Mouse (Mus musculus): ENCODE measurements around the gene Acox3.

Gene Acox3

DNA sequence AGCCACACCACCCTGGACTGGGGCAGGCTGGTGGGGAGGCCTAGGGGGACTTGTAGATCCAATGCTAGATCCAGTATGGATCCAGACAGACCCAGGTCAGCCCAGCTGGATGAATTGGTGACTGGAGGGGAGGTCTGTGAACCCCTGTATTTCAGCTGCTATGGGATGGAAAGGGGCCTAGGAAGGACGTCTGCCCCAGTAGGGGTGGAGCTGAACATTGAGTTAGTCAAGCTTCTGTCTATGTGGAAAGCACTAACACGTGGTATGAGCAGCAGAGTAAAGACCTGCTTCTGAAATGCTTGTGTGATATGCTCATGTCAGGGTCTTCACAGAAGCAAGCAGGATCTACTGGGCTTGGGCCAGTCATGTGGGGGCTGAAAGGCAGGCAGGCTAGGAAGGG is 65.4 kb downstream of the Acox3 start:
- DNase-seq (ENCODE audit: extremely low spot score, low spot score), result no peak

DNA sequence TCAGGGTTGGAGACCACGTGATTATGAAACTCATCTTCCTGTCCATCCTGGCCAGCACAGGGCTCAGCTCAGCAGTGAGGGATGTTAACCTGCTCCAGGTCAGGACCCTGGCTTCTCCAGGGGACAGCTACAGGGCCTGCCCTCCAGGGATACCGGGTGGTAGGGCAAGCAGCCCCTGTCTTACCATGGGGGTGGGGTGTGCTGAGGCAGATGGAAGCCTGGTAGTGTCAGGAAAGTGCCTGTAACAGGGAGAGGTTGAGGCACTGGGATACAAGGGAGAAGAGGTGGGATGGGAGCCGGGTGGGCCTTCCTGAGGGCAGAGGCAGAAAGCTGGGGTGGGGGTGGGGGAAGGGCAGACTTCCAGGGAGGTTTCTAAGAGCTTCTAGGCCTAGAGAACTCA is 69.5 kb downstream of the Acox3 start:
- DNase-seq (ENCODE audit: extremely low spot score, low spot score), result no peak

DNA sequence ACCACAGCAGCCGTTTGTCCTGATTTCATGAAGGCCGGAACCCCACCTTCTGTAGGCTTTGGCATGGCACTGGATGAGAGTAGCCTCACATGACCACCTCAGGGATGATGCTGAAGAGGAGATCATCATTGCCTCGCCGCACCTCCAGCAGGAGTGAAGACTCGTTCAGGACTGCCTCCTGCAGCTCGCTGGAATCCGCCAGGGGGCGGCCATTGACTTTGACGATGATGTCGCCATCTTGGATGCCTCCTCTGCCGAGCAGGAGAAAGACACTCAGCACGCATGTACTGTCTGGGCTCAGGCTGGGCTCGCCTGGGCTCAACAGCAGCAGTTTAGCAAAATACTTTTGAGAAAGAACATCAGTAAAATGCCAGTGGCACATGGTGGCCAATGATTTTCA is 70.0 kb downstream of the Acox3 start:
- no peak for DNase-seq (ENCODE audit: extremely low spot score, low spot score)

DNA sequence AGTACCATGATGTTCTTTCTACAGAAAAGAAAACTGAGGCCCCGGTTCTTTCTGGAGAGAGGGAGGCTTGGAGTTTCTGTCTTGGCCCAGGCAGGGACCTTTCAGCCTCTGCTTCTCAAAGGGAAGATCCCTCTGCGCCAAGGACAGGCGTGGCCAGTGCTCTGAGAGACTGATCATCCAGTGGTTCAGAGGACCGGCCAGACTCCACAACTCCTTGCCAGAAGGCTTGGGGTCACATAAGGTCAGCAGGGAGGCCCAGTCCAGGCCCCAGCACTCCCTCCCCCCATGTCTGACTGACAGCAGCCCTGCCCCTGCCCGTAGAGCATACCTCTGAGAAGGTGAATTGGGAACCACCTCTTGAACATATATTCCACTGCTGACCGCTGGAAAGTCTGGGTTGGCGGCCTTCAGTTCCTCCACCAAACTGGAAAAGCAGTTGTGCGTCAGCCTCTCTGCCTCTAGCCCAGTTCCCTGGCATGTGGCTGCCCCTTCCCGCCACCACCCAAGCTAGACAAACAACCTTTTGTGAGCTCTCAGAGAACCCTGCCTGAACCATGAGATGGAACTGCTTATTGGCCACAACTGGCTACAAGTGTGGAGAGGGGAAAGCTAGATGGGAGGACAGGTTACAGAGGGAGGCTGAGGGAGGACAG is 71.0 kb downstream of the Acox3 start:
- no peak for DNase-seq (ENCODE audit: extremely low spot score, low spot score)

DNA sequence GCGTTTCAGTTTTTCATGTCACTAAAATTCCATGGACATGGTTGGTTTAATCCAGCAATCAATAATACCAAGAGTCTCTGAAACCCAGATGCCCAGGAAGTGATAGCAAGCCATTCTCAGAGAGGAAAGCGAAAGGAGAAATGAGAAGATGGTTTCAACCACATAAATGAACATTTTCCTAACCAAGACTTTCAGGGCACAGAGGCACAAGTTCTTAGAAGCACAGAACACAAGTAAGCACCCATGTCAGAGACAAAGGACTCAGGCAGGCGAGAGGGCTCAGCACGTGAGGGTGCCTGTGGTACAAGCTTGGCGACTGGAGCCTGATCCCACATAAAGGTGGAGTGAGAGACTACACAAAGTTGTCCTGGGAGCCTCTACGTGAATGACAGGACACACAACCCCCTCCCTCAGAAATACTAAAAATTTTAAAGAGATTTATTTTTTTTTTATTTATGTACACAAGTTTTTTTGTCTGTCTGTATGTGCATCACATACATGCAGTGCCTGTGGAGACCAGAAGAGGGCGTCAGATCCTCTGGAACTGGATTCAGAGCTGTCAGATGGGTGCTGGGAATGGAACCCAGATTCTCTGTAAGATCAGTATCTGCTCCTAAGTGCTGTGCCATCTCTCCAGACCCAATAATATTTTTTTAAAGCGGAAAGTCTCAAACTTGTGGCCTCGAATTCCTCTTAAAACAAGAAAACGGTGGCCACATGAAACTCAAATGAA is 73.1 kb downstream of the Acox3 start:
- no peak for DNase-seq (ENCODE audit: extremely low spot score, low spot score)

DNA sequence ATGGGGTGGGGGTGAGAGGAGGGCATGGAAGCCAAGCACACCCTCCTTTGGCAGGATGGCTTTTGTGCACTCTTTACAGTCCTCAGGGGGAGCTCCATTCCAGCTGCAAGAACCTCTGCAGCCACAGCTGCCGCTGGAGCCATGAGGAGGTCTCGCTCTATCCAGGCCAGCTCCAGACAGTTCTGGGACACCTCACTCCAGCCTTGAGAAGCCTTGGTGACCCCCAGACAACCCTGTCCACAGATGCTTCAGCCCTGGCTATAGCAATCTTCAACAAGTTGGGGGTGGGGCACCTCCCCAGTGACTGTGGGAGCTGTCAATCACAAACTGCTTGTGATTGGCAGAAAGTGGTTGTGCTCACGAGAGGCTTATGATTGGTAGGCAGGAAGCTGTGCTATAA is 76.7 kb downstream of the Acox3 start:
- DNase-seq (ENCODE audit: extremely low spot score, low spot score), result no peak

DNA sequence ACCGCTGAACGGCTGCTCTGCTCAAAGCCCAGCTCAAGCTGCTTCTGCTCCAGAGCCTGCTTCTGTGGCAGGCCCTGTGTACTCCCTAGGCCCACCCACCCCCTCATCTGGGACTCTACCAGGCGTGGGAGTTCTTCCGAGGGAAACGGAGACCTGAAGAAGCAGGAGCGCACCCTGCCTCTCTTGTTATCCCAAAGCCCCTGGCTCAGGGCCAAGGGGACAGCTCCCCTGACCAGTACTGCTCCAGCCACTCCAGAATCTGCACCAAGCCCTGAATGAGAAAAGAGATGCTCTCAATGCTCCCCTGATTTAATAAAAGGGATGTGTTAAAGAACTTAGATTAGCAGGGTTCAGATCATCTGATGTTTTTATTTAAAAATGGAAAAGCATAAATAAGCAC is 78.4 kb downstream of the Acox3 start:
- no peak for DNase-seq (ENCODE audit: extremely low spot score, low spot score)

DNA sequence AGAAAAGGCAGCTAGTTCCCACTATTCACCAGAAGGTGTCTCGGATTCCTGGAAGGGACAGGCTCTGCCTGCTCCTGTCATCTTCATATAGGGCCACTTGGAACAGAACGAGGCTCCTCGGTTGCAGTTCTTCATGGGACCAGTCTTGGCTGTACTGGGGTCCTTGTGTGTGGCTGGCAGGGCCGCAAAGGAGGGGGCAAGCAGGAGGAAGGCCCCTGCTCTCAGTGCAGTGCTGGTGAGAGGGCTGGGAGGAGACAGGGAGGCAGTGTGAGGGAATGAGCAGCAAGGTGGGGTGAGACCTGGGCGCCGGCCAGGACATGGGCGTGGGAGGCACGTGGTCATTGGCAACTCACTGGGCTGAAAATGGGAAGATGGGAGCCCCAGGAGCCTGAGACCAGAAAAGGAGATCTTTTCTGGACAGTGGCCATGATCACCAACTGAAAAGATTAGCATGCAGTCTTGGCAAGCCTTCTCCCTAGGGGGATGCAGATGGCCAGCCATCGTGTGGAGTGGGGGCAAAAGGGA is 79.2 kb downstream of the Acox3 start:
- no peak for DNase-seq (ENCODE audit: extremely low spot score, low spot score)
